Mouse (Mus musculus) small intestine, adult 2 months (tissue): ENCODE measurements around the gene Apaf1.

Experiments
- CTCF ChIP-seq: fragments of 200-500 bp; IDR thresholded peaks from 2 replicates; pipeline ENCODE4 v1.5.1; 2012; ENCODE audit warnings: low read depth, mild to moderate bottlenecking, control low read depth, inconsistent platforms, low read length, moderate library complexity, mixed read lengths; ENCODE audit not compliant: insufficient replicate concordance, insufficient read length; ENCODE audit errors: extremely low read depth
- POLR2A ChIP-seq: fragments of 200-500 bp; IDR thresholded peaks from 2 replicates; pipeline ENCODE4 v1.6.1; 2012; ENCODE audit warnings: low read depth, mild to moderate bottlenecking, control low read depth, inconsistent platforms, low read length, moderate library complexity

DNA sequence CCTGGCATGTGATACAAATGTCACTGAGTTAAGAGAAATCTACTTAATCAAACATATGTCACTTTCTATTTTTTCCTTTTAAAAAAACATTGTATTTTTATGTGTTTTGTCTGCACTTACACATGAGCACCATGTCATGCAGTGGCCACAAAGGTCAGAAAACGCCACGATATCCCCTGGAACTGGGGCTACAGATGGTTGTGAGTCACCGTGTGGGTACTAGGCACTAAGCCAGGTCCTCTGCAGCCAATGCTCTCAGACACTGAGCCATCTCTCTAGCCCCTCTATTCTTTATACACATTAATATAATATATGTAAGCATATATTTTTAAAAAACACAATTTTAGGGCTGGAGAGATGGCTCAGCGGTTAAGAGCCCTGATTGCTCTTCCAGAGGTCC lies 32.9 kb downstream of the Apaf1 start:
- TF ChIP-seq CTCF (no peak), POLR2A (no peak)
